Mouse (Mus musculus) natural killer cell, adult 2 months (primary cell): ENCODE measurements at regions not wholly inside any gene's neighbourhood (a gene's known extent, or its start where the extent isn't known, plus 50 kb on each side); places are given as distances from the start of the nearest gene placed in this dataset.

ENCODE experiments used
- DNase-seq, 2 experiments: peaks; one replicate each; pipeline ENCODE4 v3.0.0; 2022; ENCODE audit warnings: low spot score in 2 of 2

- DNase-seq, result peak; percentile 93 to 94
These were observed 2140.3 kb upstream of the Cdh20 start for GRCm38 (mm10) chr1:102628061-102628460.

GRCm38 (mm10) chr1:102644379-102644778, 2123.9 kb upstream of the Cdh20 start:
- no peak for DNase-seq

DNA sequence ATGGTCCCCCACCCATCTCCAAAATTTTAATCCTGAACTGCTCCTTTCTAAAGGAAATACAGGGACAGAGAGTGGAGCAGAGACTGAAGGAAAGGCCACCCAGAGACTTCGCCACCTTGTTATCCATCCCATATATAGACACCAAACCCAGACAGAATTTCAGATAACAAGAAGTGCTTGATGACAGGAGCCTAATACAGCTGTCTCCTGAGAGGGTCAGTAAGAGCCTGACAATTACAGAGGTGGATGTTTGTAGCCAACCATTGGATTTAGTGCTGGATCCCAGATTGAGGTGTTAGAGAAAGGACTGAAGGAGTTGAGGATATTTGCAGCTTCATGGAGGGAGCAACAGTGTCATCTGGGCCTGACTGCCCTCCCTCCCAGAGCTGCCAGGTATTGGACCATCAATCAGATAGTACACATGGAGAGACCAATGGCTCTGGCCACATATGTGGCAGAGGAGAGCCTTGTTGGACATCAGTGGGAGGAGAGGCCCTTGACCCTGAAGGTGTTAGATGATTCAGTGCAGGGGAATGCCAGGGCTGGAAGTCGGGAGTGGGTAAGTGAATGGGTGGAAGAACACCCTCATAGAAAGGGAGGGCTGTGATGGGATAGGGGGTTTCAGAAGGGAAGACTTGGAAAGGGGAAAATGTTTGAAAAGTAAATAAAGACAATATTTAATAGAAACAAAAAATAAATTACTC, 2080.8 kb upstream of the Cdh20 start:
- no peak for DNase-seq

- DNase-seq, result no peak
These were observed 2051.9 kb upstream of the Cdh20 start for GRCm38 (mm10) chr1:102716459-102716858.

DNA sequence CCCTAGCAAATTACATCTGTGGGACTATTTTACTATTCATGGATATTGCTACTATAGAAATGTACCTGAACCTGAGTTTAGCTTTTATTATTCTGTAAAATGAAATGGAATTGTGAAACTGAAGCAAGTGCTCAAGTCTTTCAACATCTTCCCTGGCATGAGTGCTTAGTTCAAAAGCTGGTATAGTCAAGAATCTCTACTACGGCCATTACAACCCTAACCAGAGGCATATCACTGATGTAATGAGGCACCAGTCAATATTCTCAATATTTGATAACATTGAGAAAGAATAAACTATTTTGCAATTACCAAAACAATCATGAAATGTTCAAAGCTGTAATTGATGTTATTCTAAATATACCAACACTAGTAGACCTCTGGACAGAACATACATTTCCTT, 2034.3 kb upstream of the Cdh20 start:
- DNase-seq, result no peak

DNA sequence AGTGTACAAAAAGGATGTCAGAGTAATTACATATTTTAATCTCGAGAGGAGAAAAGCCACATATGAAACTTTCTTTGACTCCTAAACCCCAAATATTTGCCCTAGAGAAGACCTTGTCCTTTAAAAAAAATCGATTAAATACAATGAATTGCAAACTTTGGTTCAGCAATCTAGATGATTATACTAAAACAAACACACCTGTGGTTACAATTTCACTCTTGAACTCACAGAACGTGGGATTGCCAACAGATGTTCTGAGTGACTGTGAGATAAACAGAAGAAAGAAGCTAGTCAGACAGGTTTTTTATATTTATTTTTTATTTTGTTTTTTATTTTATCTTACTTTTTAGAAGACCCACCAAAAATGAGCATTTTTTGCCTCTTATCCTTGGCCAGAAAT, 2032.9 kb upstream of the Cdh20 start:
- DNase-seq, result no peak

GRCm38 (mm10) chr1:102757941-102758340, 2010.4 kb upstream of the Cdh20 start:
- DNase-seq, result no peak
